Mouse (Mus musculus): ENCODE measurements around the gene Gm10392. TPM values are rescaled to one million over a fixed set of nuclear protein-coding genes. Genes with fewer than 3 reads are reported as not detected.
A peak's percentile ranks its signal among the peaks of the same experiment; 100 is the strongest.

The Gm10392 gene
- polyA plus RNA-seq, 1 experiment: 3.2 TPM

GRCm38 (mm10) chr11:77514832-77515636 is 4.0 kb downstream of the Gm10392 start, which contains the start of gene Abhd15:
TSS of gene Abhd15 (plus strand) at chr11:77515121.
- H3K36me3 ChIP-seq (ENCODE audit: control insufficient read depth, insufficient read depth, low read length): no peaks in the 10 kb centered on the region
- H3K4me3 ChIP-seq (ENCODE audit: control insufficient read depth, insufficient read depth, low read length): peak within 1 kb of the TSS; percentile 50
- H3K27me3 ChIP-seq (ENCODE audit: control insufficient read depth, insufficient read depth, low read length): no peaks in the 10 kb centered on the region
- TF ChIP-seq POLR2A (IDR thresholded peaks at IDR 0.05; ENCODE audit: control insufficient read depth, extremely low read depth, insufficient read depth, low read length, poor library complexity) (no peak; the same call in 1 of the 2 replicates), CTCF (IDR thresholded peaks at IDR 0.05; ENCODE audit: borderline replicate concordance, control insufficient read depth, extremely low read depth, insufficient read depth, low read length, poor library complexity) (0 out of 2 replicates have a peak, but pooled peaks have one; percentile 1)
- WGBS: under 1% methylated on average over 72 of the region's 72 CpGs
- no peak within 1 kb of the TSS for H3K27ac ChIP-seq (ENCODE audit: control insufficient read depth, insufficient read depth, low read length)
- peaks cover 60% of the 10 kb centered on the region for H3K4me1 ChIP-seq (replicated peaks; ENCODE audit: control insufficient read depth, insufficient read depth, low read length)
- peak; percentile 65 for DNase-seq

GRCm38 (mm10) chr11:77514281-77514831 is 4.6 kb downstream of the Gm10392 start:
- 13% methylated on average over 19 of the region's 19 CpGs for WGBS
- peak; percentile 37 for DNase-seq
- H3K27ac ChIP-seq (ENCODE audit: control insufficient read depth, insufficient read depth, low read length): no peak overlapping the region

GRCm38 (mm10) chr11:77513811-77514170 is 5.2 kb downstream of the Gm10392 start:
- 14% methylated on average over 10 of the region's 10 CpGs for WGBS
- Histone ChIP-seq H3K4me1 (replicated peaks; ENCODE audit: control insufficient read depth, insufficient read depth, low read length) (peaks cover 51% of the 10 kb centered on the region), H3K4me3 (ENCODE audit: control insufficient read depth, insufficient read depth, low read length) (peak overlapping the region; percentile 66), H3K36me3 (ENCODE audit: control insufficient read depth, insufficient read depth, low read length) (no peaks in the 10 kb centered on the region), H3K27ac (ENCODE audit: control insufficient read depth, insufficient read depth, low read length) (no peak overlapping the region), H3K27me3 (ENCODE audit: control insufficient read depth, insufficient read depth, low read length) (no peaks in the 10 kb centered on the region)
- DNase-seq: peak; percentile 15
- no peak for TF ChIP-seq POLR2A (IDR thresholded peaks at IDR 0.05; ENCODE audit: control insufficient read depth, extremely low read depth, insufficient read depth, low read length, poor library complexity)
- TF ChIP-seq CTCF (IDR thresholded peaks at IDR 0.05; ENCODE audit: borderline replicate concordance, control insufficient read depth, extremely low read depth, insufficient read depth, low read length, poor library complexity): no peak

More at GRCm38 (mm10) chr11:77514281-77514831, 4.6 kb downstream of the Gm10392 start:
- Histone ChIP-seq H3K4me3 (ENCODE audit: control insufficient read depth, insufficient read depth, low read length) (peak overlapping the region; percentile 50), H3K27me3 (ENCODE audit: control insufficient read depth, insufficient read depth, low read length) (no peaks in the 10 kb centered on the region), H3K36me3 (ENCODE audit: control insufficient read depth, insufficient read depth, low read length) (no peaks in the 10 kb centered on the region), H3K4me1 (replicated peaks; ENCODE audit: control insufficient read depth, insufficient read depth, low read length) (peaks cover 55% of the 10 kb centered on the region)
- TF ChIP-seq POLR2A (IDR thresholded peaks at IDR 0.05; ENCODE audit: control insufficient read depth, extremely low read depth, insufficient read depth, low read length, poor library complexity) (no peak), CTCF (IDR thresholded peaks at IDR 0.05; ENCODE audit: borderline replicate concordance, control insufficient read depth, extremely low read depth, insufficient read depth, low read length, poor library complexity) (no peak)

GRCm38 (mm10) chr11:77512891-77513810 is 5.8 kb downstream of the Gm10392 start:
- peak; percentile 11; the same call in 1 of the 2 replicates for TF ChIP-seq CTCF (IDR thresholded peaks at IDR 0.05; ENCODE audit: borderline replicate concordance, control insufficient read depth, extremely low read depth, insufficient read depth, low read length, poor library complexity)
- TF ChIP-seq POLR2A (IDR thresholded peaks at IDR 0.05; ENCODE audit: control insufficient read depth, extremely low read depth, insufficient read depth, low read length, poor library complexity): peak; percentile 77

GRCm38 (mm10) chr11:77511336-77511735 is 7.7 kb downstream of the Gm10392 start:
- no peak overlapping the region for H3K4me3 ChIP-seq (ENCODE audit: control insufficient read depth, insufficient read depth, low read length)
- peaks cover 6% of the 10 kb centered on the region; the same call in 1 of the 2 replicates for H3K36me3 ChIP-seq (ENCODE audit: control insufficient read depth, insufficient read depth, low read length)
- H3K4me1 ChIP-seq (replicated peaks; ENCODE audit: control insufficient read depth, insufficient read depth, low read length): peaks cover 33% of the 10 kb centered on the region
- H3K27me3 ChIP-seq (ENCODE audit: control insufficient read depth, insufficient read depth, low read length): no peaks in the 10 kb centered on the region
- no peak for TF ChIP-seq CTCF (IDR thresholded peaks at IDR 0.05; ENCODE audit: borderline replicate concordance, control insufficient read depth, extremely low read depth, insufficient read depth, low read length, poor library complexity)
- no peak for TF ChIP-seq POLR2A (IDR thresholded peaks at IDR 0.05; ENCODE audit: control insufficient read depth, extremely low read depth, insufficient read depth, low read length, poor library complexity)
- no peak for DNase-seq
- H3K27ac ChIP-seq (ENCODE audit: control insufficient read depth, insufficient read depth, low read length): no peak overlapping the region
- WGBS: 82% methylated on average over 5 of the region's 5 CpGs

More at GRCm38 (mm10) chr11:77512891-77513810, 5.8 kb downstream of the Gm10392 start:
- H3K36me3 ChIP-seq (ENCODE audit: control insufficient read depth, insufficient read depth, low read length): no peaks in the 10 kb centered on the region
- H3K27me3 ChIP-seq (ENCODE audit: control insufficient read depth, insufficient read depth, low read length): no peaks in the 10 kb centered on the region
- H3K4me1 ChIP-seq (replicated peaks; ENCODE audit: control insufficient read depth, insufficient read depth, low read length): peaks cover 50% of the 10 kb centered on the region
- no peak overlapping the region for H3K27ac ChIP-seq (ENCODE audit: control insufficient read depth, insufficient read depth, low read length)
- under 1% methylated on average over 76 of the region's 84 CpGs for WGBS
- H3K4me3 ChIP-seq (ENCODE audit: control insufficient read depth, insufficient read depth, low read length): peak overlapping the region; percentile 66
- DNase-seq: peak; percentile 87
